Mouse (Mus musculus) stomach, embryonic 16.5 days (tissue): Measurements from ENCODE around the gene Meiob. TPM values are rescaled to one million over a fixed set of nuclear protein-coding genes. Genes with fewer than 3 reads are reported as not detected.

ENCODE experiments used
- ATAC-seq: fragments of 200-750 bp; cut with Nextera tagmentation; 2 replicates; pipeline ENCODE4 v1.8.0; 2017; ENCODE audit warnings: moderate number of reproducible peaks, moderate TSS enrichment; ENCODE audit not compliant: insufficient read depth, low FRiP score
- H3K27ac ChIP-seq: fragments of 300-500 bp; sonication (generic); 2 replicates; pipeline ENCODE4 v1.5.1; 2014; ENCODE audit warnings: low read length
- H3K27me3 ChIP-seq: fragments of 300-500 bp; sonication (generic); 2 replicates; pipeline ENCODE4 v1.6.1; 2014; ENCODE audit warnings: low read length, control low read depth, mixed read lengths; ENCODE audit not compliant: control insufficient read depth, insufficient read depth
- H3K36me3 ChIP-seq: fragments of 300-500 bp; sonication (generic); 2 replicates; pipeline ENCODE4 v1.6.1; 2014; ENCODE audit warnings: low read length; ENCODE audit not compliant: control insufficient read depth, insufficient read depth
- H3K4me1 ChIP-seq: fragments of 300-500 bp; sonication (generic); 2 replicates; pipeline ENCODE4 v1.6.1; 2014; ENCODE audit warnings: low read length, control low read depth, mixed read lengths; ENCODE audit not compliant: control insufficient read depth, insufficient read depth
- H3K4me2 ChIP-seq: fragments of 300-500 bp; sonication (generic); 2 replicates; pipeline ENCODE4 v1.6.1; 2014; ENCODE audit warnings: low read depth, low read length, mixed read lengths
- H3K4me3 ChIP-seq: fragments of 300-500 bp; sonication (generic); replicated peaks from 2 replicates; pipeline ENCODE4 v1.5.1; 2014; ENCODE audit warnings: mild to moderate bottlenecking, low read length
- H3K9ac ChIP-seq: fragments of 300-500 bp; sonication (generic); 2 replicates; pipeline ENCODE4 v1.6.1; 2014; ENCODE audit warnings: low read length
- H3K9me3 ChIP-seq: fragments of 300-500 bp; sonication (generic); replicated peaks from 2 replicates; pipeline ENCODE4 v1.6.1; 2016; ENCODE audit warnings: low read length, control low read depth; ENCODE audit not compliant: control insufficient read depth
- WGBS: fragments of 180-500 bp; shearing (Covaris S2); extraction: QIAGEN DNeasy Blood & Tissue Kit; methylation state at CpG from one replicate; pipeline ENCODE4 v1.1.7; 2014; 5-methylcytosine and 5-hydroxymethylcytosine counted together
- polyA plus RNA-seq: library from polyadenylated mRNA; unstranded; fragments of >200 nt; fragmentation: Nextera tagmentation; extraction: Ambion mirVana; gene quantifications from 2 replicates; pipeline ENCODE4 v1.2.1, GENCODE M21; 2015

The Meiob gene
- polyA plus RNA-seq, 1 experiment from 2014 or later: 0.10 TPM

DNA sequence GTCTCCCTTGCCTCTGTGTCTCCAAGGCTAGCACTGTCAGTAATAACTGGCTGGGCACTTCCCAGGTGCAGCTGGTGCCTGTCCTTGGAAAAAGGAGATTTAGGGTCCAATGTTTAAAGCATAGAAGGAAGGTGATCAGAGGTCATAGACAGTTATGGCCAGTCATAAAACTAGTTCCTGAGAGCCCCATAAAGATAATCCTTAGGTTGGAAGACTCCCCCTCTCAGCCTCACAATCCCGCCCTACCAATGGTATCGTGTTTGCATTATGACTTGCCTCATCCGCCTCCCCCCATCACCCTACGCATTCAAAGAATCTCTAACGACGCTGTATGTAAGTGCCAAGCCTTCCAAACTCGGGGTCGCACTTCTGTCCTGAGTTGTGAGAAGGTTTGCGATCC is 40.4 kb downstream of the Meiob start:
- no peaks in the 10 kb centered on the region for H3K9me3 ChIP-seq
- H3K27me3 ChIP-seq: no peaks in the 10 kb centered on the region
- no peak overlapping the region for H3K9ac ChIP-seq
- H3K36me3 ChIP-seq: no peaks in the 10 kb centered on the region
- no peak overlapping the region for H3K27ac ChIP-seq
- H3K4me2 ChIP-seq: no peak overlapping the region
- ATAC-seq: no peak
- H3K4me1 ChIP-seq: peaks cover 9% of the 10 kb centered on the region
- no peak overlapping the region for H3K4me3 ChIP-seq
- 52% methylated on average over 9 of the region's 9 CpGs for WGBS

DNA sequence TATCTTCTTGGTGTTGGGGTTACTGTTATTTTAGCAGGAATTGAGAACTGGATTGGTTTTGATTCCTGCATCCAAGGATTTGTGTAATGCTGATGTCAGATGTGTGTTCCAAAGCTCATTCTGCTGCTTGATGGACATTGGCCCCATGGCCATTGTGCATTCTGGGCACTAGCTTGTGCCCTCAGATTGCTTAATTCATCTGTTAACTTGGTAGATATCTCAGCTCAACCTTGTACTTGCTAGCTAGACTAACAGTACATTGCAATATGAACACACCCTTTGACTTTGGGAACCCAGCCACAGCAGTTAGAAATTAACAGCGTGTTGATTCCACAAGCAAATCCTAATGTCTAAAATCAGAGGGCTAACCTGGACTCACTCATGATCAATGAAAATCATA is 43.3 kb downstream of the Meiob start:
- no peak overlapping the region for H3K4me3 ChIP-seq
- H3K36me3 ChIP-seq: no peaks in the 10 kb centered on the region
- H3K27me3 ChIP-seq: no peaks in the 10 kb centered on the region
- no peak overlapping the region for H3K9ac ChIP-seq
- H3K27ac ChIP-seq: no peak overlapping the region
- no peaks in the 10 kb centered on the region for H3K9me3 ChIP-seq
- WGBS: 96% methylated on average over 1 of the region's 1 CpGs
- peaks cover 18% of the 10 kb centered on the region for H3K4me1 ChIP-seq
- H3K4me2 ChIP-seq: no peak overlapping the region
- ATAC-seq: no peak

DNA sequence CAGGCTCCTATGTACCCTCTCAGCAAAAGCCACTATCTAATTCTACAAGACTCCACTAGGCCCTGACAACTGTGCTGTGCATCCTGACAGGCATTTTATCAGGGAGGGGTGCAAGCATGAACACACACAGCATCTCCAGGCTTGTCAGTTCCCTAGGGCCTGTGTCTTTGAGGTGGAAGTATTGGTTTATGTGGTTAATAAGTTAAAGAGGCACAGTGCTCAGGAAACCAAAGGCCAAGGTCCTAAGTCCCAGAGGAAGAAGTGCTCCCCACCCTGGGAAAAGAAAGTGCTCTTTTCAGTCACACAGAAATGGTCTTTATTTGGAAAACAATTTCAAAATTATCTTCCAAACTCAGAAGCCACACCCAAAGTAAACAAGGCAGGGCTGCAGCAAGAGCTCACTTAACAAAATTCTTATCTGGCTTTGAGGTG is 44.5 kb downstream of the Meiob start:
- peak overlapping the region; percentile 68 for H3K4me2 ChIP-seq
- no peaks in the 10 kb centered on the region for H3K36me3 ChIP-seq
- peak overlapping the region; percentile 48; the same call in 1 of the 2 replicates for H3K9ac ChIP-seq
- no peak for ATAC-seq
- peak overlapping the region; percentile 5 for H3K27ac ChIP-seq
- peaks cover 18% of the 10 kb centered on the region for H3K4me1 ChIP-seq
- H3K4me3 ChIP-seq: peak overlapping the region; percentile 21
- no peaks in the 10 kb centered on the region for H3K27me3 ChIP-seq
- H3K9me3 ChIP-seq: no peaks in the 10 kb centered on the region

DNA sequence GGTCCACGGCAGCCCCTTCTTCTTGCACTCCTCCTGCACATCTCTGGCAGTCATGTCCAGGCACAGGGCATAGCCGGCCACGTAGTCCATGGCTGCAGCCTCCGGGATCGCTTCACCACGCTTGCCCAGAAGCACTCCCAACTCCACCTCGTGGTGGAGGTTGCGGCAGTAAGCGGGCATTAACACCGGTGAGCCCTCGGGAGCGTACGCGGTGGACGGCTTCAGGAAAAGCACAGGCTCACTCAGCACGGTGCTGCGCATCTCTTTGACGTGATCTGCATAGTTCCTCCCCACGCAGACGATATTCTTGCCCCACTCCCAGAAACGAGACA is 45.6 kb downstream of the Meiob start:
- ATAC-seq: peak; percentile 42

DNA sequence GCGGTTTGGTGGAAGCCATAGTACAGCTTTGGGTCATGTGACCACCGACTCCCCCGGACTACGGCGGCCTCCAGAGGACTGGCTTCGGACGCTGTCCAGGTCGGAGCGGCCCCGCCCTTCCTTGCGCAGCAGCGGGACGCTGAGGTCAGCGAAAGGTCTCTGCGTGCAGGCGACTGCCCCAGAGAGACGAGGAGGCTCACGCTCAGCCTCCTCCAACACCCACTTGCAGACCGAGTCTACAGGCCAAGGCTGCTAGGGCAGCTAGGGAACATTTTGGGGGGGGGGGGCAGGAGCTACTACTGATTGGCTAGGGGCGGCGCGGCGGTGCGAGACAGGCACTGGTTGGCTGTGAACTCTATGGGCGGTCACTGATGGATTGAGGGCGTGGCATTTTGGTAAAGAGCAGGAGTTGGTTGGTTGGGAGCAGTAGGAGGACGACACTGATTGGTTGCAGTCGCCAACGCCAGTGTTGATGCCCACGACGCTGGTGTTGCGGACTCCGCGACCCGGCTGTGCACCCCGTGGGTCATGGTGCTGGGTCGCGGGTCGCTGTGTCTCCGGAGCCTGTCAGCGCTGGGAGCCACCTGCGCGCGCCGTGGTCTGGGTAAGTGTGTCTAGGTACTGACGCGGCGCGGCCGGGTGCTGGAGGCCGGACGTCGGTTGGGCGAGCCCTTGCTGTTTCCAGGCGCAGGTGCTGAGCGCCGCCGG is 46.1 kb downstream of the Meiob start, which contains the start of gene Fahd1:
Gene Fahd1, minus strand, starts transcription at position 300 of the 708 bp plus-strand sequence.
- WGBS: under 1% methylated on average over 58 of the region's 58 CpGs

More for the DNA sequence above, 45.6 kb downstream of the Meiob start:
- H3K9ac ChIP-seq: peak overlapping the region; percentile 82
- peak overlapping the region; percentile 95 for H3K4me3 ChIP-seq
- no peaks in the 10 kb centered on the region for H3K36me3 ChIP-seq
- WGBS: 0% methylated on average over 21 of the region's 21 CpGs
- no peaks in the 10 kb centered on the region for H3K9me3 ChIP-seq
- no peaks in the 10 kb centered on the region for H3K27me3 ChIP-seq
- H3K4me2 ChIP-seq: peak overlapping the region; percentile 68
- peak overlapping the region; percentile 97 for H3K27ac ChIP-seq
- peaks cover 18% of the 10 kb centered on the region for H3K4me1 ChIP-seq

GRCm38 (mm10) chr17:24850773-24851127 is 46.7 kb downstream of the Meiob start:
- H3K4me2 ChIP-seq: peak overlapping the region; percentile 83
- peak overlapping the region; percentile 33; the same call in 1 of the 2 replicates for H3K27ac ChIP-seq
- H3K27me3 ChIP-seq: no peaks in the 10 kb centered on the region
- peaks cover 18% of the 10 kb centered on the region for H3K4me1 ChIP-seq
- H3K4me3 ChIP-seq: peak overlapping the region; percentile 95
- no peak for ATAC-seq
- H3K36me3 ChIP-seq: no peaks in the 10 kb centered on the region
- WGBS: 1% methylated on average over 20 of the region's 20 CpGs
- H3K9ac ChIP-seq: peak overlapping the region; percentile 82
- no peaks in the 10 kb centered on the region for H3K9me3 ChIP-seq

More for the DNA sequence above, 46.1 kb downstream of the Meiob start, which contains the start of gene Fahd1:
- no peaks in the 10 kb centered on the region for H3K9me3 ChIP-seq
- peak within 1 kb of the TSS; percentile 95 for H3K4me3 ChIP-seq
- H3K4me1 ChIP-seq: peaks cover 18% of the 10 kb centered on the region
- ATAC-seq: peak; percentile 99
- H3K36me3 ChIP-seq: no peaks in the 10 kb centered on the region
- H3K27me3 ChIP-seq: no peaks in the 10 kb centered on the region
- H3K9ac ChIP-seq: peak within 1 kb of the TSS; percentile 82
- H3K27ac ChIP-seq: peak within 1 kb of the TSS; percentile 97
- peak within 1 kb of the TSS; percentile 83 for H3K4me2 ChIP-seq

DNA sequence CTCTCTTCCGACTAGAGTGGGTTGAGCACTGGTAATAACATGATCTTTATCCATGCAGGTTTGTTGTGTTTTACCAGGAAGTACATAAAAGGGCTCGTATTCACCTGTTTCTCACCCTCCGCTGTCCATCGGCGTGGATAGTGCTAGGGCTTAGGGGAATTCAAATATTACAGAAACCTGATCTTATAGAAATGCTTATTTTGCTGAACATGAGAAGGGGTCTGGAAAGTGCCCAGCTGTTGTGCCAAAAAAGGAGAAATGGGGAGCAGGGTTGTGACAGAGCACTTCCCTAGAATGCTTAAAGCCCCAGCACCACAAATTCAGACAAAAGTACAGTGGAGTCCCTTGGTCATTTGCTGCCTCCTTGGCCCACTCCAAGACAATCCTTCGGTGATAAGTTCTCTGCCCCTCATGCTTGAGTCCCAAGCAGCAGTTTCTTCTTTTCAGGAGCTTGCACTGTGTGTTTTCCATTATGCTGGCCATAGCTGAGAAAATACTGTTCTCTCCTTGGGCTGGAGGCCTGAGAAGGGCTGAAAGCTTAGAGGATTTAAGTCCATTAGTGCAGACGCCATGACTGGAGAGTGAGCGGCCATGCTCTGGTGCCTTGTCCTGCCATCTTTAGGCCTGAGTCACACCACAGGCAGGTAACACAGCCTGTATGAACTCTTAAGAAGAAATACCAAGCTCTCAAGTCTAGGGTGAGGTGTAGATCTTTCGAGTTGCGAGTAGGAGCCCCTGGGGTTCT is 47.5 kb downstream of the Meiob start:
- Histone ChIP-seq H3K4me3 (peak overlapping the region; percentile 95), H3K27me3 (no peaks in the 10 kb centered on the region), H3K4me1 (peaks cover 18% of the 10 kb centered on the region), H3K9me3 (no peaks in the 10 kb centered on the region), H3K36me3 (no peaks in the 10 kb centered on the region), H3K27ac (no peak overlapping the region), H3K9ac (peak overlapping the region; percentile 82; the same call in 1 of the 2 replicates), H3K4me2 (peak overlapping the region; percentile 83)
- ATAC-seq: no peak
- WGBS: 78% methylated on average over 10 of the region's 10 CpGs

DNA sequence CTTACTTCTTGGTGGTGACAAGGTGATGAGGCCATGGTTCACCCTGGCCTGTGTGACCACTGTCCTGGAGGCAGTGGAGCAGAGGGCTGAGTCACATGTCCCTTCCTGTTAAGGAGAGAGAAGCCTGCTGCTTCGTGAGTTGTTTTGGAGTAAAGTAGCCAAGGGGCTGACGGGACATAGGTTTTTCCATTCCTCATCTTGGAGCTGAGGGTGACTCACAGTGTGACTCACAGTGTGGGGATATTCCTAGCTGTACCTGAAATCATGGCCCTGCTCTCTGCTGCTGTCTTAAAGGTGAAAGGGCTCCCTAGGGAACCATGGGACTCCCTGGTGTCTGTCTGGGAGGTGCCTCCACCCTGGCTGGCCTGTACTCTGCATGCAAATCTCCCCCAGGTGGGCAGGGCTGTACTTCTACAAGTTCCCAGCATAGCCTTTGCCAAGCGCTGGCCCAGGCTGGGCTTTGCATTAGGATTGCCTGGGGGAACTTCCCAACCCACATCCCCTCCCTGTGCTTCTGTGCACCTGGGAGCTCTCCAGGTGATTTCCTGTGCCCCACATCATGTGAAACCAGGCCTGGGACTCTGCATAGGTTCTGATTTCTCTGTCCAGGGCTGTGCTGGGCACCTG is 51.9 kb downstream of the Meiob start:
- Histone ChIP-seq H3K27ac (no peak overlapping the region), H3K4me1 (peaks cover 6% of the 10 kb centered on the region), H3K9me3 (no peaks in the 10 kb centered on the region), H3K27me3 (no peaks in the 10 kb centered on the region), H3K9ac (no peak overlapping the region), H3K36me3 (0 out of 2 replicates have a peak, but pooled peaks cover under 1% of the 10 kb centered on the region), H3K4me3 (no peak overlapping the region), H3K4me2 (no peak overlapping the region)
- 79% methylated on average over 3 of the region's 3 CpGs for WGBS
- no peak for ATAC-seq

DNA sequence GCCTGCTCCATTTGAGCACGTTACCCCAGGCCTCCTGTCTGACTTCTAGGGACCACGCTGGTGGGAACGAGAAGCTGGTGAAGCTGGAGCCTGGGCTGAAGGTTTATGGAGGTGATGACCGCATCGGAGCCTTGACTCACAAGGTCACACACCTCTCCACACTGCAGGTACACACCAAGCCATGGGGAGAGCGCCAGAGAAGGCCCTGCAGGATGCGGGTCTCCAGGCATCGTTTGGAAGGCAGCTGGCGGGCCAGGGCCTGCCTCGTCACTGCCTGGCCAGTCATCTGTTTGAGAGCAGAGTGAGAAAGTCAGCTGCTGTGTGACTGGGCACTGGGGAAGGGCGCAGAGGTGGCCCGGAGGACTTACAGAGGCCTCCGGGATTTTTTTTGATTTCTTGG is 52.5 kb downstream of the Meiob start:
- no peaks in the 10 kb centered on the region for H3K9me3 ChIP-seq
- no peak overlapping the region for H3K4me3 ChIP-seq
- H3K4me1 ChIP-seq: no peaks in the 10 kb centered on the region
- no peaks in the 10 kb centered on the region for H3K27me3 ChIP-seq
- H3K4me2 ChIP-seq: no peak overlapping the region
- H3K9ac ChIP-seq: no peak overlapping the region
- ATAC-seq: no peak
- H3K36me3 ChIP-seq: peaks cover 5% of the 10 kb centered on the region; the same call in 1 of the 2 replicates
- 89% methylated on average over 13 of the region's 13 CpGs for WGBS
- H3K27ac ChIP-seq: no peak overlapping the region
